Mouse (Mus musculus) heart, postnatal 0 days (tissue): ENCODE results near the gene Prkca. TPM values are rescaled to one million over a fixed set of nuclear protein-coding genes. Genes with fewer than 3 reads are reported as not detected.
"Not testable (repeated sequence)": the region's sequence is repeated elsewhere in the genome, so short reads cannot be mapped to it uniquely, and the experiment has no call there.

Experiments used
- ATAC-seq: fragments of 200-750 bp; cut with Nextera tagmentation; 2 replicates; pipeline ENCODE4 v1.8.0; 2017; ENCODE audit warnings: low read depth, moderate number of reproducible peaks, moderate library complexity; ENCODE audit not compliant: insufficient read depth
- DNase-seq: peaks from one replicate; pipeline ENCODE4 v3.0.0-alpha.2; 2016; ENCODE audit warnings: low spot score
- H3K27ac ChIP-seq: fragments of 300-500 bp; sonication (generic); 2 replicates; pipeline ENCODE4 v1.5.1; 2014; ENCODE audit warnings: low read depth, mild to moderate bottlenecking
- H3K27me3 ChIP-seq: fragments of 300-500 bp; sonication (generic); 2 replicates; pipeline ENCODE4 v1.6.1; 2014; ENCODE audit warnings: low read length, mixed read lengths; ENCODE audit not compliant: control insufficient read depth, insufficient read depth
- H3K36me3 ChIP-seq: fragments of 300-500 bp; sonication (generic); replicated peaks from 2 replicates; pipeline ENCODE4 v1.6.1; 2014; ENCODE audit warnings: low read length, mixed read lengths; ENCODE audit not compliant: control insufficient read depth, insufficient read depth
- H3K4me1 ChIP-seq: fragments of 300-500 bp; sonication (generic); 2 replicates; pipeline ENCODE4 v1.6.1; 2014; ENCODE audit warnings: antibody characterized with exemption; ENCODE audit not compliant: control insufficient read depth, insufficient read depth
- H3K4me2 ChIP-seq: fragments of 300-500 bp; sonication (generic); 2 replicates; pipeline ENCODE4 v1.6.1; 2014; ENCODE audit warnings: low read depth, mild to moderate bottlenecking, low read length, moderate library complexity
- H3K4me3 ChIP-seq: fragments of 300-500 bp; sonication (generic); 2 replicates; pipeline ENCODE4 v1.5.1; 2014; ENCODE audit warnings: low read depth, low read length
- H3K9ac ChIP-seq: fragments of 300-500 bp; sonication (generic); replicated peaks from 2 replicates; pipeline ENCODE4 v1.6.1; 2014; ENCODE audit warnings: low read depth, low read length, mixed read lengths
- H3K9me3 ChIP-seq: fragments of 300-500 bp; sonication (generic); replicated peaks from 2 replicates; pipeline ENCODE4 v1.6.1; 2016; ENCODE audit warnings: low read length; ENCODE audit not compliant: control insufficient read depth
- CTCF ChIP-seq: IDR thresholded peaks from 2 replicates; pipeline ENCODE4 v1.5.1; 2016; ENCODE audit warnings: antibody characterized with exemption, control low read depth, low read depth
- EP300 ChIP-seq: IDR thresholded peaks from 2 replicates; pipeline ENCODE4 v1.6.1; 2016; ENCODE audit warnings: antibody characterized with exemption, low read depth
- WGBS: fragments of 180-500 bp; shearing (Covaris S2); extraction: QIAGEN DNeasy Blood & Tissue Kit; methylation state at CpG from one replicate; pipeline ENCODE4 v1.1.7; 2014; 5-methylcytosine and 5-hydroxymethylcytosine counted together
- polyA plus RNA-seq: library from polyadenylated mRNA; unstranded; fragments of >200 nt; fragmentation: Nextera tagmentation; extraction: Ambion mirVana; gene quantifications from 2 replicates; pipeline ENCODE4 v1.2.1, GENCODE M21; 2015
- total RNA-seq: library from RNA; depleted of rRNA; stranded (reverse); fragments of >200 nt; gene quantifications from 2 replicates; pipeline ENCODE4 v1.2.3, GENCODE M21; 2014; ENCODE audit warnings: low replicate concordance

Gene Prkca
- total and polyA plus RNA-seq, 2 experiments from 2014 or later, result 7.0 to 11.2 TPM

DNA sequence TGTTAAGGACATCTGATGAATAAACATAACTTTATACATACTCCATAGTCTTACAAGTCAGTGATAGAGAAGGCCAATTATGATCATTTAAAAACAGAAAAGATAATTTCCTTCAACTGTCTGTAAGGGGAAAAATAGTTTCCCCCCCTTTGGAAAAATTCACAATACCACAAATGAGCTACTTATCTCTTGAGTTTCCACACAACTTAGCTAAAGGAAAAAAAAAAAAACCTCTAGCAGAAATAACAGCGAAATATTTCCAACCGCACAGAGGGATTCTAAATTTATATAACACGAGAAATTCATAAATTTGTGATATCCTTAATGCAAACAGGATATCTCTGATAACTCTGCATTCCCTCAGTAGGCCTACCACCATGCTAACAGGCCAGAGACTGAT, 252.5 kb downstream of the Prkca start:
- Histone ChIP-seq H3K4me3 (no peak overlapping the region), H3K9ac (no peak overlapping the region), H3K4me2 (no peak overlapping the region), H3K9me3 (no peaks in the 10 kb centered on the region), H3K27me3 (no peaks in the 10 kb centered on the region), H3K4me1 (peaks cover 8% of the 10 kb centered on the region), H3K27ac (no peak overlapping the region), H3K36me3 (no peaks in the 10 kb centered on the region)
- ATAC-seq (no peak), DNase-seq (no peak)
- WGBS, result 75% methylated on average over 3 of the region's 3 CpGs
- TF ChIP-seq CTCF (no peak), EP300 (no peak)

DNA sequence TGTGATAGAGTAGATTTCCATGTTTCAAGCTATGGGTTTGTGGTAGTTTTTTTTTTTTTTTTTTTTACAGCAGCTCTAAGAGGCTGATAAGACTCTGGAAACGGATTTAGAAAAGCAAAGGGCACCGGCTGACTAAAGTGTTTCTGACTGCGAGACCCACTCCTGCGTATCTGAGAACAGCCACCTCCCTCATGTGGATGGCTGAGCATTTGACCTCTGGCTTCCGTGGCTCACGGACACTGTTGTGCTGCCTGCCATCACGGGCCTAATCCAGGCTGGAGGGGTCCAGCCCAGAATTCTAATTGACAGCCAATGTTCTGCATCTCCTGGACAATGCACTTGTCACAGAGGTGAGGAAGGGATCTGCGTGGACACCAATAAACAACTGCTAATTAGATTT, 253.0 kb downstream of the Prkca start:
- H3K27ac ChIP-seq, result peak overlapping the region; percentile 67
- no peaks in the 10 kb centered on the region for H3K9me3 ChIP-seq
- no peaks in the 10 kb centered on the region for H3K36me3 ChIP-seq
- H3K4me3 ChIP-seq, result no peak overlapping the region
- H3K27me3 ChIP-seq, result no peaks in the 10 kb centered on the region
- peak; percentile 83 for ATAC-seq
- TF ChIP-seq EP300, result no peak
- TF ChIP-seq CTCF, result no peak
- H3K4me1 ChIP-seq, result peaks cover 8% of the 10 kb centered on the region
- DNase-seq, result peak; percentile 64
- 14% methylated on average over 8 of the region's 8 CpGs for WGBS
- H3K9ac ChIP-seq, result no peak overlapping the region
- no peak overlapping the region for H3K4me2 ChIP-seq

DNA sequence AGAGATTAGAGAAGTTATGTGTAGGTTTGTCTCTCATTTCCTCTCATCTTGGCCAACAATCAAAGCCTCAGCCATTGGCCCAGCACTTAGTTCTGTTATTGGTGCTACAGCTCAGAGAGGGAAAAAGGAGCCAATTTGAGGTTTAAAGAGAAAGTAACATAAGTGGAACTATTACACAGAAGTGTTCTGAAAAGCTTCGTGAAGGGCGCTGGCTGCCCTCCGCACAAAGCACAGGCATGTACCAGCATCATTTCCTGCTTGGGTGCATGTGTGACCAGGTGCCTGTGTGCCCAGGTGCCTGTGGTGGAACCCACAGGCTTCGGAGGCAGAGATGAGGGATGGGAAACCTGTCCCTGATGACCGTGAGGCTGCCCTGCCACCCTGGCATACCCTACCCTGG, 255.7 kb downstream of the Prkca start:
- peaks cover 8% of the 10 kb centered on the region for H3K4me1 ChIP-seq
- no peak overlapping the region for H3K4me2 ChIP-seq
- DNase-seq (no peak), ATAC-seq (no peak)
- WGBS, result 87% methylated on average over 5 of the region's 5 CpGs
- no peak overlapping the region for H3K4me3 ChIP-seq
- no peaks in the 10 kb centered on the region for H3K9me3 ChIP-seq
- H3K36me3 ChIP-seq, result no peaks in the 10 kb centered on the region
- H3K27ac ChIP-seq, result no peak overlapping the region
- no peak overlapping the region for H3K9ac ChIP-seq
- H3K27me3 ChIP-seq, result no peaks in the 10 kb centered on the region
- TF ChIP-seq EP300, result no peak
- no peak for TF ChIP-seq CTCF

DNA sequence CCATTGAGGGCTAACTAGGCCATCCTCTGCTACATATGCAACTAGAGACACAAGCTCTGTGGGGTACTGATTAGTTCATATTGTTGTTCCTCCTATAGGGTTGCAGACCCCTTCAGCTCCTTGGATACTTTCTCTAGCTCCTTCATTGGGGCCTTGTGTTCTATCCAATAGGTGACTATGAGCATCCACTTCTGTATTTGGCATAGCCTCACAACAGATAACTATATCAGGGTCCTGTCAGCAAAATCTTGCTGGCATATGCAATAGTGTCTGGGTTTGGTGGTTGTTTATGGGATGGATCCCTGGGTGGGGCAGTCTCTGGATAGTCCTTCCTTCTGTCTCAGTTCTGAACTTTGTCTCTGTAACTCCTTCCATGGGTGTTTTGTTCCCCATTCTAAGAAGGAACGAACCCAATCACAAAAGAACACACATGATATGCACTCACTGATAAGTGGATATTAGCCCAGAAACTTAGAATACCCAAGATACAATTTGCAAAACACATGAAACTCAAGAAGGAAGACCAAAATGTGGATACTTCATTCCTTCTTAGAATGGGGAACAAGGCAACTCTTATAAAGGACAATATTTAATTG, 256.5 kb downstream of the Prkca start:
- WGBS, result 68% methylated on average over 1 of the region's 1 CpGs
- H3K27ac ChIP-seq, ATAC-seq, DNase-seq, H3K4me2 ChIP-seq, H3K4me3 ChIP-seq, H3K4me1 ChIP-seq, H3K9ac ChIP-seq, H3K9me3 ChIP-seq, H3K27me3 ChIP-seq, H3K36me3 ChIP-seq: not testable (repeated sequence)

DNA sequence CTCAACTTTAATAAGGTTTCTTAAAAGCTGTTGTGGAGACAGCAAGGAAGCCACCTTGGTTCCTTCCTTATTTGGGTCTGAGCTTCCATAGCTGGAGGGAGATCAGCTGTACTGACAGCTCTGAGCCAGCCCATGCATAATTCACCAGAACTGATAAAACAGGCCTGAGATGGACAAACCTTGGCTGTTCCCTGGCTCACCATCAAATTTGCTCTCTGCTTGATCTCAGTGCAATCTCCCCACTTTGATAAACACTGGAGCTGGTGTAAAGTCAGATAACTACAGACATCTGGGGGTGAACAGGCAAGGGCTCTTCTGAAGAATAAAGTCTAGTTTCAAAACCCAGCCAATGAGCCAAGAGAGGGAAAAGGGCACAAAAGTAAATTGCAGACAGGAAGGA, 261.1 kb downstream of the Prkca start:
- H3K9me3 ChIP-seq, result no peaks in the 10 kb centered on the region
- ATAC-seq (no peak), DNase-seq (no peak)
- no peak overlapping the region for H3K27ac ChIP-seq
- no peak overlapping the region for H3K4me3 ChIP-seq
- no peak overlapping the region for H3K9ac ChIP-seq
- no peak for TF ChIP-seq EP300
- no peak for TF ChIP-seq CTCF
- no peak overlapping the region for H3K4me2 ChIP-seq
- no peaks in the 10 kb centered on the region for H3K4me1 ChIP-seq
- no peaks in the 10 kb centered on the region for H3K36me3 ChIP-seq
- no peaks in the 10 kb centered on the region for H3K27me3 ChIP-seq

DNA sequence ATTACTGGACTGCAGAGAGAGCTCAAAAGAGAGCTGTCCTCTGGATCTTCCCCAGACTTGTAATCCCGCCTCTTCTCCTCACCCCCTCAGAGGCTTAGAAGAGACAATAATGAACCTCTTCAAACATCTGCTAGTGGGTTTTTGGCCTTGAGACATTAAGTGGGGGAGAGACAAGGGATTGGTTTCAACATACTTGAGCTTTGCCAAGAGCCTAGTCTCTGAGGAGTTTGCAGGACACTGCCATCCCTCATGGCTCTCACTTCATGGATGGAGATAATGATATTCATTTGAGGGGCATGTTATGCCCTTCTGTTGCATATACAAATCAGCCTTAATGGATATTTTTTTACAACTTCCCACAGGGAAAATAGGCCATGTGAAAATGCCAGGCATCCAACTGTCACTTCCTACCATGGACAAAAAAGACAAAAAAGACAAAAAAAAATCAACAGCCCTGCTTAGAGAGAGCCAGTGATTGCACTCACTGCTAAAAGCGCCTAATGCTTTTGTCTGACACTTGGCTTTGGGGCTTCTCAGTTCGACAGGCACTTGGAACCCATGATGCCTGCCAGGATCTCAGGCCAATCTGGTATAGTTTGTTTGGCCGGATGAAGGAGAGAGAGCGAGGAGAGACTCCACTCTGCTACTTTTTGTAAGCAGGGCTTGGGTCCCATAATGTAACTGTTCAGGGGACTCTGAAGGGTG, 263.6 kb downstream of the Prkca start:
- no peak overlapping the region for H3K9ac ChIP-seq
- TF ChIP-seq EP300 (no peak), CTCF (no peak)
- H3K36me3 ChIP-seq, result no peaks in the 10 kb centered on the region
- H3K4me1 ChIP-seq, result no peaks in the 10 kb centered on the region
- no peak overlapping the region for H3K4me2 ChIP-seq
- H3K27ac ChIP-seq, result no peak overlapping the region
- H3K4me3 ChIP-seq, result no peak overlapping the region
- no peaks in the 10 kb centered on the region for H3K9me3 ChIP-seq
- DNase-seq (no peak), ATAC-seq (no peak)
- no peaks in the 10 kb centered on the region for H3K27me3 ChIP-seq
- 78% methylated on average over 5 of the region's 5 CpGs for WGBS
